25 mouse cellular contexts compared by ENCODE assay signal in genomic region chr6:34590716-34591115, GRCm38 (mm10). TPM values are rescaled to one million over a fixed set of nuclear protein-coding genes. Genes with fewer than 3 reads are reported as not detected.
DNase-seq lines count a peak whose midpoint lies in the region; ATAC-seq lines count a peak whose summit lies in the region.
"Had no signal": no experiment of that assay in that cellular context is flagged by ENCODE, and none has a peak within 500 bp of the region (broad histone marks: within the 10 kb centered on the region; RNA-seq: fewer than 3 reads in every experiment).

No protein-coding gene starts in this region.

- H3K9me3 ChIP-seq in heart, embryonic 10.5 days, result no peaks in the 10 kb centered on the region
- H3K9me3 ChIP-seq in hindbrain, embryonic 11.5 days (ENCODE audit: control insufficient read depth, low read length), result no peaks in the 10 kb centered on the region
- H3K9me3 ChIP-seq: G1E had no signal

- H3K4me3 ChIP-seq in heart, embryonic 10.5 days, result no peak overlapping the region
- no peak overlapping the region for H3K4me3 ChIP-seq in hindbrain, embryonic 11.5 days (ENCODE audit: low read depth, low read length)

- ATAC-seq in hindbrain, embryonic 11.5 days (ENCODE audit: low FRiP score), result no peak
- ATAC-seq: activated CD4-positive, CD25-positive, alpha-beta regulatory T cell, adult 4 months; CD4-positive, CD25-positive, alpha-beta regulatory T cell, adult 4 months; Patski had no signal

- no peak overlapping the region for H3K4me2 ChIP-seq in hindbrain, embryonic 11.5 days (replicated peaks; ENCODE audit: low read depth, low read length)

- intact Hi-C loops in heart, postnatal 14 days (cut with DNase I), result no loop called here

- 88% methylated on average over 9 of the region's 9 CpGs for WGBS in heart, embryonic 10.5 days
- 91% methylated on average over 9 of the region's 9 CpGs for WGBS in hindbrain, embryonic 11.5 days

- no peak overlapping the region for H3K27ac ChIP-seq in heart, embryonic 10.5 days
- H3K27ac ChIP-seq in hindbrain, embryonic 11.5 days (ENCODE audit: low read depth, low read length), result no peak overlapping the region

- no peaks in the 10 kb centered on the region for H3K4me1 ChIP-seq in heart, embryonic 10.5 days
- no peaks in the 10 kb centered on the region for H3K4me1 ChIP-seq in hindbrain, embryonic 11.5 days (replicated peaks; ENCODE audit: control insufficient read depth, insufficient read depth, low read length)

- no peaks in the 10 kb centered on the region for H3K36me3 ChIP-seq in heart, embryonic 10.5 days
- no peaks in the 10 kb centered on the region for H3K36me3 ChIP-seq in hindbrain, embryonic 11.5 days (ENCODE audit: control insufficient read depth, insufficient read depth, low read length)
- H3K36me3 ChIP-seq: G1E had no signal

- H3K9ac ChIP-seq in hindbrain, embryonic 11.5 days (ENCODE audit: low read depth, low read length), result no peak overlapping the region

- H3K27me3 ChIP-seq in heart, embryonic 10.5 days (ENCODE audit: insufficient read depth, poor library complexity, severe bottlenecking), result no peaks in the 10 kb centered on the region
- H3K27me3 ChIP-seq in hindbrain, embryonic 11.5 days (ENCODE audit: control insufficient read depth, insufficient read depth, low read length), result no peaks in the 10 kb centered on the region
- H3K27me3 ChIP-seq: CH12.LX, Patski had no signal

- DNase-seq in heart, adult 11 months, result peak; percentile 68
- no peak for DNase-seq in heart, adult 8-10 months (ENCODE audit: low spot score)
- DNase-seq in heart, embryonic 10.5 days (ENCODE audit: low spot score), result peak; percentile 39
- no peak for DNase-seq in heart, postnatal 14 days
- DNase-seq in R1 (ENCODE audit: low read depth, low spot score), result peak; percentile 66
- DNase-seq in ZHBTc4 (ENCODE audit: low read depth, low spot score), result peak; percentile 23
- no peak for DNase-seq in hindbrain, embryonic 11.5 days (ENCODE audit: low spot score)
- no peak for DNase-seq in natural killer cell, adult 2 months (ENCODE audit: low spot score in 2 of 2)
- DNase-seq: adrenal gland, adult 2 months; adrenal gland, adult 8-10 months; adrenal gland, postnatal 10 days; adrenal gland, postnatal 14 days; adrenal gland, postnatal 25 days; adrenal gland, postnatal 36 days; B cell, adult 2 months; cerebellum, adult 11 months; cerebellum, adult 11-12 months; cerebellum, adult 18-20 months; cerebellum, adult 2 months had no signal

RNA-seq across cellular contexts. Expression of gene Cald1, which starts 7.6 kb away (rescaled TPM):
- 10 to 100 TPM; 38.7 to 48.1 (median 43.9) TPM for total RNA-seq in heart, adult 8-10 months (2022)
- polyA plus RNA-seq in heart, embryonic 10.5 days (2016; fragmentation: Nextera tagmentation; extraction: Ambion mirVana), result 123 and 189 TPM in 2 replicates
- total RNA-seq in heart, postnatal 14 days (2021), result 10 to 100 TPM; 56.0 to 59.6 TPM
- 140 and 171 TPM in 2 replicates for polyA plus RNA-seq in hindbrain, embryonic 11.5 days (2014; fragmentation: Nextera tagmentation; extraction: Ambion mirVana)
- total RNA-seq: MEL had no signal
- polyA plus RNA-seq: activated CD4-positive, CD25-positive, alpha-beta regulatory T cell, adult 4 months; G1E had no signal

Comparison
In these comparisons a context has a peak if more than half of its experiments do, and no peak if none do; other contexts are left out.
1. DNase-seq: peak in heart, adult 11 months (single experiment), heart, embryonic 10.5 days (single experiment), R1 (single experiment) and ZHBTc4 (single experiment); none in heart, adult 8-10 months (single experiment), heart, postnatal 14 days (0 of 2), hindbrain, embryonic 11.5 days (single experiment) and natural killer cell, adult 2 months (0 of 2).